Mouse (Mus musculus) thymus, adult 2 months (tissue): ENCODE data around the gene Ttc25.

Source experiments
- CTCF ChIP-seq: fragments of 200-500 bp; IDR thresholded peaks from 2 replicates; pipeline ENCODE4 v1.5.1; 2012; ENCODE audit warnings: mild to moderate bottlenecking, control low read depth, low read length, moderate library complexity, borderline replicate concordance; ENCODE audit not compliant: control insufficient read depth, poor library complexity, insufficient read depth; ENCODE audit errors: extremely low read depth
- POLR2A ChIP-seq: fragments of 200-500 bp; IDR thresholded peaks from 2 replicates; pipeline ENCODE4 v1.6.1; 2012; ENCODE audit warnings: mild to moderate bottlenecking, low read length, control low read depth, moderate library complexity; ENCODE audit not compliant: control insufficient read depth, poor library complexity, insufficient read depth; ENCODE audit errors: extremely low read depth

- no peak for TF ChIP-seq CTCF
- TF ChIP-seq POLR2A: no peak
These were observed 25.8 kb downstream of the Ttc25 start for GRCm38 (mm10) chr11:100571202-100571567.
